Mouse (Mus musculus) cerebellum, postnatal 14 days (tissue): ENCODE results near the gene Cpsf4l.

ENCODE experiments used
- DNase-seq, 2 experiments: peaks; one replicate each; pipeline ENCODE4 v3.0.0; 2021; ENCODE audit warnings: mixed read lengths in 2 of 2

Gene Cpsf4l

DNA sequence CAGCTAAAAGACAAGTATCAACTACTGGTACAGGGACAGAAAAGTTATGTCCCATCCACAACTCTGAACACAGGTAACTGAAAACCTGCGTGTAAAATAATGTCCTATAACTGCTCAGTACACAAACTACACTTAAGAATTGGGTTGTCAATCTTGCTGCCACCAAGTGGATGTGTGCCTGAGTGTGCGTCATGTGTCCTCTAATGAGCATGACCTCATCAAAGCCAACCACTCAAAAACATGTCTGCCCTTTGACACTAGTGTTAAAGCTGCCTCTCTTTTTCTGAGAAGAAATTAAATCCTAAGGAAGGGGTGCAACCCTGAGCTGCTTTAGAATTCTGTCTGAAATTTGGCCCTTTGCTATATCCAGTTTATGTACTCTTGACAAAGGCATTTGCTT, 45.5 kb downstream of the Cpsf4l start:
- DNase-seq = no peak

DNA sequence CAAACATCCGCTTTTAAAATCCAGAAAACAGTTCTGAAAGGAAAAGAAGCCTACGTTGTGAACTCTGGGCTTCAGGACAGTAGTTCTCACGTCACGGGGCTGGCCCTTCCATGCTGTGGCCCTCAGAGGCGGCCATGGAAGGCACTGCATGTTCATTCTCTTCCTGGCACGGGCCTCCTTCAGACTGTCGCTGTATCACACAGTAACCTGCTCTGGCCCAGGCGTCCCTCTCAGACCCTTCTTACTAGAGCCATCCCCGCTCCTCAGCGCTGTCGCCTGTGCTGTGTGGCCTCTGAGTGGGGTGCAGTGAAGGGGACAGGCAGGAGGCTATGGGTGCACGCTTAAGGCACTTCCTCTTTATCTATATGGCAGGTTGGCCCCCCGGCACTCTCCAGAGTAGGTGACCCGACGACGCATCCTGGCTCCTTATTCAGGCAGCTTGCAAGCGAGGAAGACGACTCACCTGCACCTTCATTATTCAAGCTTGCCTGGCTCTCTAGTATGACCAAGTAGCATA, 47.9 kb downstream of the Cpsf4l start:
- peak in 1 of 2 experiments; percentile 38 for DNase-seq

DNA sequence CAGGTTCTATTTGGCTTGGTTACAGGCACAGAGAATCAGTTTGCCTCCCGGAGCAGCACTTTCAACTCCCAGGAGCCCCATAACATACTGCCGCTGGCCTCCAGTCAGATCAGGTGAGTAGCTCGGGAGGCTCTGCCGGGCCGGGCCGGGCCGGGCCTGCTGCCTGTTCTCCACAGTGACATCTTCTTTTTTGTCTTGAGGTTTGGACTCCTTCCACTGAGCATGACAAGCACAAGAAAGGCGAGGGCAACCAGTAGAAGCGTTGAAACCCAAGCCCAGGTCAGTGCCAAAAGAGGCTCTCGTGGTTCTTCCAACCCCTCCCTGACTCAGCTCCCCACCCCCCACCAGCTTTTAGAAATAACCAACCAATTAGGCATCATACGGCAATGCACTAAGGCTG, 48.9 kb downstream of the Cpsf4l start:
- peak; percentile 57 to 67 for DNase-seq

DNA sequence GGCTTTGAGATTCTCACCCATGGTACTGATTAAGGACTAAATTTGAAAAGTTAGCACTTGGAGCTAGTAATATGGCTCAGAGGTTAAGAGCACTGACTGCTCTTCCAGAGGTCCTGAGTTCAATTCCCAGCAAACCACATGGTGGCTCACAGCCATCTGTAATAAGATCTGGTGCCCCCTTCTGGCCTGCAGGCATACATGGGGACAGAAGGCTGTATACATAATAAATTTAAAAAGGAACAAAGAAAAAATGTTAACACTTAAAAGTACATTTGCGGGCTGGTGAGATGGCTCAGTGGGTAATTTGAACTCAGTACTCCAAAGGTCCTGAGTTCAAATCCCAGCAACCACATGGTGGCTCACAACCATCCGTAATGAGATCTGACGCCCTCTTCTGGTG, 49.6 kb downstream of the Cpsf4l start:
- DNase-seq = peak in 1 of 2 experiments; percentile 37

DNA sequence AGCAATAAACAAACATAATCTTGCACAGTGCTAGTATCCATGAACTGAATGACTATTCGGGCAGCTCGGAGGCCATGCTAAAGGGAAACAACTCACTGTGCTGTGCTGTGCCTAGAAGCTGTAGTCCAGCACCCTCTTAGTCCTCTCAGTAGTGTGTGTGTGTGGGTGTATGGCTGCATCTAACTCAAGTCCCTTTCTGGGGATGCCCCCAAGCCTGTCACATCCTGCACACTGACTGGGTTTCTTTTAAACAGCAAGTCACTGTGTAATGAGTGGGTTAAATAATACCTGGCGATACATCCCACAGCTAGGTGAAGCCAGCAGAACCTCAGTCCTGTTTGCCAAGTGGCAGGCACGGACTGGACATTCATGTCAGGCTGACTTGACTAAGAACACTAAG, 51.1 kb downstream of the Cpsf4l start:
- DNase-seq = no peak

DNA sequence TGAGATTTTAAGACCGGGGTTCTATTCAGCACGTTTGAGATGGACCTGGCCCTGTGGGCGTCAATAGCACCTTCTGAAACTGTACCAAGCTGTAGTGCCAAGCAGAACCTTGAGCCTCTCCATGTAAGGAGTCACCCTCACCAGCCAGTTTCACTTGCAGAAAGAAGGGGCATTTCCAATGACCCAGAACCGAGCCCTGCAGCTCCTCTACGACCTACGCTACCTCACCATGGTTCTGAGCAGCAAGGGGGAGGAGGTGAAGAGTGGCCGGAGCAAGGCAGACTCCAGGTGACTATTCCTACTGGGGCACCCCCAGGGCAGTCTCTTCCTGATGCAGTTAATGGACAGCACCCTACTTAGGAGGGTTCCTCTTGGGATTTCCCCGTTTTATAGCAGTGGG, 51.5 kb downstream of the Cpsf4l start:
- no peak for DNase-seq

DNA sequence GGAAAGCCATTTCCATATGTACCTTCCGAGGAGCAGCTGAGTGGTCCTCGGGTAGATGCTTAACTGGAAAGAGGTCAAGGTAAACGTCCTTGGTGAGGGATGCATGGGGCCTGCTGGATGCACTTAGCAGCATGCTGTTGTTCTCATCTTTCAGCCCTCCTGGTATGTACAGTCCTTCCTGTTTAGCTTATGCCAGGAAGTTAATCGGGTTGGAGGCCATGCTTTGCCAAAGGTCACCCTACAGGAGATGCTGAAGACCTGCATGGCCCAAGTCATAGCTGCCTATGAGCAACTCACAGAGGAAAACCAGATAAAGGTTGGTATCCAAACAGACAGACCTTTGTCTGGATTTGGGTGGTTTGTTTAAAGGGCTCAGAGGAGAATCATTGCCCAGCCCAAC, 52.6 kb downstream of the Cpsf4l start:
- no peak for DNase-seq

DNA sequence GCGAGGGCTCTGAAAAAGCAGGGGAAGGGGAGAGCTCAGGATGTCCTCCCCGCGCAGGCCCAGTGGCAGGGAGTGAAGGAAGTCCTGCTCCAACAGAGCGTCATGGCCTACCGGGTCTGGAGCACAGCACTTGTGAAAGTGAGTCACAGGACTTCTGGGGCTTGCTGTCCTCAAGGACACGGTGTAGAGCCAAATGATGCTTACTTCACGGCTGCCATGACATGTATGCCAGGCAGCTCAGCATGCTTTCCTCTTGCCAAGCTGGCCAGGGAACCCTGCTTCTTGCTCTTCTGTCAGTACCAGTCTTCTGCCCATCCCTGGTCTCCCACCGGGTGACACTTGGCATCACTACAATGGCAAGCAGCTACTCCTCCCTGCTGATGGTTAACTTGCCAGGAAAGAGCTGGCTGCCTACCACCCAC, 53.3 kb downstream of the Cpsf4l start:
- peak; percentile 89 to 97 for DNase-seq

DNA sequence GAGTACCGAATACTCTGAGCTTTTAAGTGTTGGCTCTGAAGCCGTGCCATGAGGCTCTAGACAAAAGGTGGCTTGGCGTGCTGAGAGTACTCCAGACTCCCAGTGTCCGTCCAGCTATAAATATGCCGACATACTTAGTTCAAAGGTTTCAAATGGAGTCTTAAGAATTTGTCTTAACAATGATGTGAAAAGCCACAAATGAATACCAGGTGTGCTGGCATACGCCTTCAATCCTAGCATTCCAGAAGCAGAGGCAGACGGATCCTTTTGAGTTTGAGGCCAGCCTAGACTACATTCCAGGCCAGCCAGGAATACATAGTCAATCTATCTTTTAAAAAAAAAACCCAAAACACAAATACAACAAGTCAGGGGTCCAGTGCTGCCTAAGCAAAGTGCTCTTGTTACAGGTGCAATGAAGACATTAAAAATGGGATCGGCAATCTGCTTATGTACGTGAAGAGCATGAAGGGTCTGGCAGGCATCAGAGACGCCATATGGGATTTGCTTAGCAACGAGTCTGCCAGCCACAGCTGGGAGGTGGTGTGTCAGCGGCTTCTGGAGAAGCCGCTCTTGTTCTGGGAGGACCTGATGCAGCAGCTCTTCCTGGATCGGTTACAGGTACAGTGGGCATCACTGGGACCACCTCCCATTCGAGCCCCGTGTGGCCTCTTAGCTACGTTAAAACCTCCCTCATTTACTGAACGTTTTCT, 55.1 kb downstream of the Cpsf4l start:
- DNase-seq = peak; percentile 59 to 66

DNA sequence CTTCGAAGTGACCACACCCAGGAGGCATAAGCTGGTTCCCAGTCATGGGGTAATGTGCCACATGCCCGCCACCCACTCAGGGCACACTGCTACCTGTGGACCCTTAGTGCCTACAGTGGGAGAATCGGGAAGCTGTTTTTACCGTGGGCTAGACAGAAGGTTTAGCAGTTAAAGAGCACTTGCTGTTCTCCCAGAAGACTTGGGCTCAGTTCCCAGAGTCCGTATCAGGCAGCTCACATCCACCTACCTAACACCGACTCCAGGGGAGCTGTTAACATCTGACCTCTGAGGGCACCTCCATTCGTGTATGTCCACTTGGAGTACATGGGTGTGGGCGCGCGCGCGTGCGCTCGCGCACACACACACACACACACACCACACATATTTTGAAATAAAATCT, 55.7 kb downstream of the Cpsf4l start:
- no peak for DNase-seq

DNA sequence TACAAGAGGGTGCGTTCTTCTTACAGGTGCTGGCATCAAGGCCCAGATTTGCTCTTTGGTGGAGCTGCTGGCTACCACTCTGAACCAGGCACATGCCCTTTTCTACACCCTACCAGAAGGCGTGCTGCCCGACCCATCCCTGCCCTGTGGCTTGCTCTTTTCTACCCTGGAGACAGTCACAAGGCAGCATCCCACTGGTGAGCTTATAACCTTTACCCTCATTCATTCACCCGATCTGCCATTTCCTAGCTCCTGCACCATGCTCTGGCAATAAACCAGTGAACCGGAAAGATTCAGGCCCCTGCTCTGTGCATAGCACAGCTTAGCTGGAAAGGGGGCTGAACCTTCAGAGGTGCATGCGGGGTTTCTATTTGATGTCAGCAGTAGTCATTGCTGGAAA, 57.3 kb downstream of the Cpsf4l start:
- no peak for DNase-seq

DNA sequence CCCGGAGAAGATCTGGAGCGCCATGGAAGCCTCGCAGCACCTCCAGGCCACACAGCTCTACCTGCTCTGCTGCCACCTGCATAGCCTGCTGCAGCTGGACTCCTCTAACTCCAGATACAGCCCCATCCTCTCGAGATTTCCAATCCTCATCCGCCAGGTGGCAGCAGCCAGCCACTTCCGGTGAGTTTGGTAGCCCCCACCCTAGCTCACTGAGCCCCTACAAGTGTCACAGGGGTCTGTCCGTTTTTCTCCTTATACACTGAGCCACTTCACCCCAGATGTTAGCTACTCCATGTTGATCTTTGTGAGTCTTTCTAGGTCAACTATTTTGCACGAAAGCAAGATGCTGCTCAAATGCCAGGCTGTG, 57.9 kb downstream of the Cpsf4l start:
- peak; percentile 75 to 87 for DNase-seq

DNA sequence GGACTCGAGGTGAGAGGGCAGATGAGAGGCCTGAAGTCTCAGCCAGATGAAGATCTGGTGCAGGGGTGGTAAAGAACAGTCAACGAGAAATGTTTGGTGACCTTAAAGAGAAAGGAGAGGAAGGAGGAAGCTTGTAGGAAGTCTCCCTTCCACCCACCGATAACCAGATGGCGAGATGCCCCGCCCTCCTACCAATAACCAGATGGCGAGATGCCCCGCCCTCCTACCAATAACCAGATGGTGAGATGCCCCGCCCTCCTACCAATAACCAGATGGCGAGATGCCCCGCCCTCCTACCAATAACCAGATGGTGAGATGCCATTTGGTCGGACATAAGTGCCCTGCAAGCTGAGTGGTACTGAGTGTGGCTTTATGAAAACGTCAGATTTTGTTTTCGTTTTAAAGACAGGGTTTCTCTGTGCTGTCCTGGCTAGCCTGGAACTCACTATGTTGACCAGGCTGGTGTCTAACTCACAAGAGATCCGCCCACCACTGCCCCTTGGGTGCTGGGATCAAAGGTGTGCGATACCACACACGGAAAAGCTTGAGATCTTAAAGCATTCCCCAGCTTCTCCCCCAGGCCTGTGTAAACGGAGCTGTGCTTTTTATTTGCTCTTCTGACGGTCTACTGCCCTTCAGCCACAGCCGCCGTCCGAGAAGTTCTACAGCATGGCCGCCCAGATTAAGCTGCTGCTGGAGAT, 58.5 kb downstream of the Cpsf4l start:
- DNase-seq = peak; percentile 73 to 80

DNA sequence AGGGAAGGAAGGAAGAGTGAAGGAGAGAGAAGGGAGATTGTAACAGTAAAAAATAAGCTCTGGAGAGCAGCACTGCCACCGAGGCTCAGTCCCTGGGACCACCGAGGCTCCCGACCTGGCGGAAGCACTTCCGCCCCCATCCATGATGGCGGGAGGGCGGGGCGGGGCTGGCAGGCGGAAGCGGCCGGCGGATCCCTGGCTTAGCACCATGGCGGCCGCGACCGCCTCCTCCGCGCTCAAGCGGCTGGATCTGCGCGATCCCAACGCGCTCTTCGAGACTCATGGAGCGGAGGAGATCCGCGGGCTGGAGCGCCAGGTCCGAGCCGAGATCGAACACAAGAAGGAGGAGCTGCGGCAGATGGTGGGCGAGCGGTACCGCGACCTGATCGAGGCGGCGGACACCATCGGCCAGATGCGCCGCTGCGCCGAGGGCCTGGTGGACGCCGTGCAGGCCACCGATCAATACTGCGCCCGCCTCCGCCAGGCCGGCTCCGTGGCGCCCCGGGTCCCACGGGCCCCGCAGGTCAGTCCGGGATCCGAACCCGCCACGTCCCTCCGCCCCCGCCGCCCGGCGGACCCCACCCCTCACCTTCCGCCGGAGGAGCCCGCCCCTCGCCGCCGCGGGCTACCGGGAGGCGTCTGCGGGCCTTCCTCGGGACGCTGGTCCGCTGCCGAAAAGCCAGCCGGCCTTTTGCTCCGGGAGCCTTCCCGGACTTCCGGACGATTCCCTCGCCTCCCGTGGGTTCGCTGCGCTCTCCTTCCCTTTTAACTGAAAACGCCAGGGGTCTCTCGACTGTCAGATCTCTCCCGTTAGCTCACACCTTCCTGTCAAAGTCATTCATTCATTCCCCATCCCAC, 60.2 kb downstream of the Cpsf4l start, which contains the start of gene Slc39a11:
Slc39a11 (minus strand) TSS at position 727 of the 858 bp plus-strand sequence.
- peak; percentile 84 to 85 for DNase-seq

DNA sequence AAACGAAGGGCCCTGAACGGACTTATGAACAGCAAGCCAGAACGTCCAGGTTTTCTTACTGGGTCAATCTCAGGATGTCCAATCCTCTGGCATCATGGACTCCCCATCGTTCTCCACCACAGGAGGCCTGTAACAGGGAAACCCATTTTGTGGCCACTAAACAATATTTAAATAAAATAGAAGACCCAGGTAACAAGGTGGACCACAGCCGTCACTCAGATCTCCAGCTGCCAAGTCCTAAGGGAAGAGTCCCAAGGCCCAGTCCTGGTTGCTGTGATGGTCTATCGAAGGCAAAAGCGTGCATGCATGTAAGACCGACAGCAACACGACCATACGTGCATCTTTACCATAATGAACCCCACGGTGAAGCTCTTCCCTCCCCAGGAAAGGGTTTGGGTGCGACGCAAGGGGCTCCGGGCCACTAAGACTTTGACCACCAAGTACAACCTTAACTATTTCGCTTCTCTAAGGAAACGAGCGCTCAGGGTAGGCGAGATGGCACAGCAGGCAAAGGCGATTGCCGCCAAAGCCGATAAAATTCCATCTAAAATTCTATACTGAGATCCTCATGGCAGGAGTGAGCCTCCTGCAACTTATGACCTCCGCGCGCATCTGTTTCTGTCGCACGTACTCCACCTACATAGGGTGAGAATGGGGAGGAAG, 61.0 kb downstream of the Cpsf4l start, which contains the start of gene Cog1:
Cog1 (plus strand) TSS at position 480 of the 663 bp plus-strand sequence.
- peak in 1 of 2 experiments; percentile 38 for DNase-seq
